Mouse (Mus musculus) bone marrow, adult 2 months (tissue): ENCODE measurements around the gene Tnni3. TPM values are rescaled to one million over a fixed set of nuclear protein-coding genes. Genes with fewer than 3 reads are reported as not detected.
"Not testable (repeated sequence)": the region's sequence is repeated elsewhere in the genome, so short reads cannot be mapped to it uniquely, and the experiment has no call there.

ENCODE experiments used
- H3K27ac ChIP-seq: fragments of 200-500 bp; 2 replicates; pipeline ENCODE4 v1.5.1; 2012; ENCODE audit warnings: low read depth, mild to moderate bottlenecking, control low read depth, inconsistent platforms, low read length; ENCODE audit not compliant: control insufficient read depth, poor library complexity, insufficient read depth
- H3K4me1 ChIP-seq: fragments of 200-500 bp; 2 replicates; pipeline ENCODE4 v1.6.1; 2011; ENCODE audit warnings: low read length; ENCODE audit not compliant: control insufficient read depth, insufficient read depth
- H3K4me3 ChIP-seq: fragments of 200-500 bp; replicated peaks from 2 replicates; pipeline ENCODE3; 2011; ENCODE audit warnings: mild to moderate bottlenecking, low read depth, low read length, control low read depth; ENCODE audit not compliant: control insufficient read depth
- CTCF ChIP-seq: fragments of 200-500 bp; IDR thresholded peaks from 2 replicates; pipeline ENCODE4 v1.5.1; 2011; ENCODE audit warnings: low read length, control low read depth; ENCODE audit not compliant: control insufficient read depth, insufficient read depth
- POLR2A ChIP-seq: fragments of 200-500 bp; IDR thresholded peaks from 2 replicates; pipeline ENCODE4 v1.6.1; 2011; ENCODE audit warnings: low read depth, mild to moderate bottlenecking, control low read depth, low read length, borderline replicate concordance; ENCODE audit not compliant: control insufficient read depth
- WGBS: fragments of 180-500 bp; shearing (Covaris S2); methylation state at CpG from one replicate; pipeline ENCODE4 v1.1.7; 2018; 5-methylcytosine and 5-hydroxymethylcytosine counted together
- polyA plus RNA-seq: library from polyadenylated mRNA; stranded (reverse); fragments of >200 nt; gene quantifications from 2 replicates; pipeline ENCODE4 v1.2.4, GENCODE M21; 2011; ENCODE audit warnings: low replicate concordance; ENCODE audit not compliant: missing spikeins, insufficient read depth, insufficient read length

The Tnni3 gene
- polyA plus RNA-seq: 4.9 and 25.9 TPM in 2 replicates

DNA sequence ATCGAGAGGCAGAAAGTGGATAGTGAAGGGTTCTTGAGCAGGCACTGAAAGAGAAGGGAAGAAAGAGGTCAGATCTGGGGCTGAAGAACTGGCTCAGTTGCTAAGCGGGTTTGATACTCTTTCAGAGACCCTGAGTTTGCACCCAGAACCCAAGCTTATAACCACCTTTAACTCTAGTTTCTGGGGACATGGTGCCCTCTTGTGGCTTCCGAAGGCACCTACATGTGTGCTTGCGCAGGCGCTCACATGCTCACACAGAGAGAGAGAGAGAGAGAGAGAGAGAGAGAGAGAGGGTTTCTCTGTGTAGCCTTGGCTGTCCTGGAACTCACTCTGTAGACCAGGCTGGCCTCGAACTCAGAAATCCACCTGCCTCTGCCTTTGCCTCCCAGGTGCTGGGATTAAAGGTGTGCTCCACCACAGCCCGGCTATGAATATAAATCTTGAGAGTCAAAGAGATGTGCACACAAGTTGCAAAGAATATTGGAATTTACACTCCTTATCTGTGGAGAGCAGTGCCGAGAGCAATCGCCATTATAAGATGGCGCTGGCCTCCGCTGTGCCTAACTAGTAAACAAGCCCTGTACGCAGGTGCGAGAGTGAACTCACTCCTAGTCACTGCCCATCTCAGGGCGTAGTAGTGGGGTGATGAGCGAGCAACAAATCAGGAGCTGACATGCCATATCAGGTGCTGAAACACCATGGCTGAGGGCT, at the start of gene Tnni3:
Tnni3 (minus strand) TSS at position 18 of the 711 bp plus-strand sequence.
- WGBS: 57% methylated on average over 15 of the region's 15 CpGs
- not testable (repeated sequence) for H3K4me1 ChIP-seq, H3K4me3 ChIP-seq, H3K27ac ChIP-seq
- peak; percentile 71 for TF ChIP-seq CTCF

DNA sequence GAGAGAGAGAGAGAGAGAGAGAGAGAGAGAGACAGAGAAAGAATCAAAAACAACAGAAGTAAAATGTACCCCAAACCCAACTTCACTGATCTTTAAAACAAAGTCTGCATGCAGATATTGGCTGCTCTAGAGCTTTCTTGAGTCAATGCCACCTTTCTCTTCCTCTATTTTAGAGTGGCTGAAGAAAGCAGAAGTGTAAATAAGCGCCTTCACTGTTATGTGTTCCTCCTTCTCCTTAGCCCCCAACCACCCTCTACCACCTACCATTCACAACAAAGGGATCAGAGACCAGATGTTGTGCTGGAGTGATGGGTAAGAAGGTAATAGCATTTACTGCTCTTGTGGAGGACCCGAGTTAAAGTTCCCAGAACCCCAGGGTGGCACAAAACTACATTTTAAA, 48.3 kb upstream of the Tnni3 start:
- not testable (repeated sequence) for H3K4me3 ChIP-seq, H3K27ac ChIP-seq, H3K4me1 ChIP-seq
- WGBS: 27% methylated on average over 2 of the region's 2 CpGs

DNA sequence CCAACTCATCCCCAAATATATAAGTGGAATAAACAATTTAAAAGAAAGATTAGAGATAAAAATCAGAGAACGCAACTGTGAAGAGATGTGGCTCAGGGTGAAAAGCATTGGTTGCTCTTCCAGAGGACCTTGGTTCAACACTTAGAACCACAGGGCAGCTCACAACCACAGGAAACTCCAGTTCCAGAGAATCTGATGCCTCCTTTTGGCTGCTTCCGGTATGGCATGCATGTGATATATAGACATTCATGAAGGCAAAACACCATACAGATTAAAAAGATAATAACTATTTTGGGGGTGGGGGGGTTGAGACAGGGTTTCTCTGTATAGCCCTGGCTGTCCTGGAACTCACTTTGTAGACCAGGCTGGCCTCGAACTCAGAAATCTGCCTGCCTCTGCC, 38.6 kb upstream of the Tnni3 start:
- H3K4me3 ChIP-seq: no peak overlapping the region
- no peak for TF ChIP-seq POLR2A
- no peak for TF ChIP-seq CTCF
- H3K4me1 ChIP-seq: no peaks in the 10 kb centered on the region; the same call in 1 of the 2 replicates
- WGBS: 82% methylated on average over 3 of the region's 3 CpGs
- no peak overlapping the region for H3K27ac ChIP-seq

DNA sequence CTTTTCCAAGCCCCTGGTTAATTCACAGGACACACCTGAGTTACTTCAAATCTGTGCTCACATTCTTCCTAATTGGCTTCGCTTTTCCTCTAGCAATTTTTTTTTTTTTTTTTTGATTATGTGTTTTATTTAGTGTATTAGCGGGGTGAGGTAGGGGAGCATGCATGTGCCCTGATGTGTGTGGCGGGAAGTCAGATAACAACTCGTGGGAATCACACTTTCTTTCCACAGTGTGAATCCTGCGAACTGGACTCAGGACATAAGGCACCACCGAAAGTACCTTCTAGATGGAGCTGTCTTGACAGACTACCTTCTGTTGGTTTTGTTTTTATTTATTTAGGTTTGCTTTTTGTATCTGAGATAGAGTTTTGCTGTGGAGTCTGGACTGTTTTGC, 33.1 kb upstream of the Tnni3 start:
- no peak for TF ChIP-seq CTCF
- no peak overlapping the region for H3K27ac ChIP-seq
- no peak overlapping the region for H3K4me3 ChIP-seq
- 69% methylated on average over 6 of the region's 6 CpGs for WGBS
- H3K4me1 ChIP-seq: no peaks in the 10 kb centered on the region; the same call in 1 of the 2 replicates

DNA sequence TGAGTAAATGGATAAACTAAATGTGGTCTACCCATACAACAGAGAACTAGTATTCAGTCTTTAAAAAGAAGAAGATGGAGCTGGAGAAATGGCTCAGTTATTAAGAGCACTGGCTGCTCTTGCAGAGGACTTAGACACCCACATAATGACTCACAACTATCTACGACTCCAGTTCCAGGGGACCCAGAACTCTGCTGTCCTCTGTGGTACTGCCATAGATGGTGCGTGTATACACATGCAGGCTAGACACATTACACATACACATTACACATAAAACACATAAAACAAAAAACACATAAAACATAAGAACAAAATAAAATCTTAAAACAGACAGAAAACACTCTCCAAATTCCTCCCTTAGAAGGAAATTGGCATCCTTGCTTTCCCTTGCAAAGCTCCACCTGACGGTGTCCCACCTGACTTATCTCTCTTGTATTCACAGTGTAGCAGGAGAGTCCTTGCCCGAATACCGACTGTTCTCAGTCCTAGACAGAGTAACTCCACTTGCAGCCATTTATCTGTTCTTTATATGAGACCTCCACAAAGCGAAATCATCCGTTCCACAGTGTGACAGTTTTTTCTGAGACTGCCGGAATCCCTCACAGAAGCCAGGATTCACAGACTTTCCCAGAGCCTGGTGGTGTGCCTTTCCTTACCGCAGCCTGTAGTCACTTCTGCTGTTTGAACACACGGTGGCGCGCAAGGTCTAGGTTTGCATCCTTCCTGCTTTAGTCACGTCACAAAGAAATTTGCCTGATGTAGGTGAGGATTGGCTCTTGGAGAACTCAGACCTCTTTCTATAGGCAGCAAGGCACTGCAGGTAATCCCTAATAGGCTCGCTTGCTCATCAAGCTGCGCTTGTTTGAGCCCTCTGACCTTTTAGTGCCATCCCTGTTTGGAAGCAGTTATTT, 32.5 kb upstream of the Tnni3 start:
- peak; percentile 98 for TF ChIP-seq CTCF
- TF ChIP-seq POLR2A: no peak
- WGBS: 21% methylated on average over 15 of the region's 15 CpGs
- Histone ChIP-seq H3K27ac (no peak overlapping the region), H3K4me3 (no peak overlapping the region), H3K4me1 (no peaks in the 10 kb centered on the region; the same call in 1 of the 2 replicates)

DNA sequence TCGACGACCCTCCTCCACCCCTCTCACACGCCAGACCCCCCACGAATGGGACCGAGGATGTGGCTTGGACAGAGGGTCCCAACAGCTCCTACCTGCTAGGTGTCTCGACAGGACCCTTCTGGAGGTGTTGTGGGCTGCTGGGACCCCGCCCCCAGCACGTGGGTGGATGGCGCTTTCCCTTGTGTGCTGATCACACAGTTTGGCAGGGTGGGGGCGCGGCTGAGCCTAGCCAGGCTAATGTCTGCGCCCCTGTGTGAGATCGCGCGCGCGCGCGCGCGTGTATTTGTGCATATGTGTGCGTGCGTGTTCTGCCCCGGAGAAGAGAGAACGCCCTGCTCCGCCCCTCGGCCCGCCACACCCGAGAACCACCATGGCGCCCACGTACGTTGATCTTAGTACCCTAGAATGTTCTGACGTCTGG, 23.2 kb upstream of the Tnni3 start, which contains the start of gene Syt5:
Syt5 (minus strand) TSS at position 321 of the 421 bp plus-strand sequence.
- Histone ChIP-seq H3K4me3 (no peak within 1 kb of the TSS), H3K27ac (no peak within 1 kb of the TSS), H3K4me1 (no peaks in the 10 kb centered on the region)
- TF ChIP-seq CTCF (no peak), POLR2A (no peak)
- 7% methylated on average over 33 of the region's 33 CpGs for WGBS

DNA sequence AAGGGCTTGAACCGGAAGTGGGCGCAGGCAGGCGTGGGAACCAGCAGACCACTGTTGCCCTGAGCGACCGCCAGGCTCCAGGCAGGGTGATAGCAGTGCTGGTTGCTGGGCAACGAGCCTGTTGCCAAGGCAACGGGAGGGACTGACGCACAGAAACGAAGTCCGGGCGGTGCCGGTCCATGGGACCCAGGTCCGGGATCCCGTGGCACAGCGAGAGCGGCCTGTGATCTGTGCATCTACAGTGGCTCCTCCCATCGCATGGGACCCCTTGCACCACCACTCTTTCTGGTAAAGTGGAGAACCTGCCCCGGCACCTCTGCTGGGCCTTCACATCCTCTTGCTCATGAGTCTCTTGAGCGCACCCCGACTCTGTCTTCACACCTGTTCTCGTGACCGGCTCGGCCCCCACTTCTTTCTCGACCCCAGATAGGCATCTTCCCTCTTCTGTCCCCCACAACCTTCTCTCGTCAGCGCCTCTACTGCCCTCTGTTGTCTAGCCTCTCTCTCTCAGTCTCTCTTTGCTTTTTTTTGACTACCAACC, 22.6 kb upstream of the Tnni3 start:
- Histone ChIP-seq H3K27ac (no peak overlapping the region), H3K4me1 (no peaks in the 10 kb centered on the region), H3K4me3 (no peak overlapping the region)
- TF ChIP-seq POLR2A (no peak), CTCF (no peak)
- 5% methylated on average over 26 of the region's 26 CpGs for WGBS

DNA sequence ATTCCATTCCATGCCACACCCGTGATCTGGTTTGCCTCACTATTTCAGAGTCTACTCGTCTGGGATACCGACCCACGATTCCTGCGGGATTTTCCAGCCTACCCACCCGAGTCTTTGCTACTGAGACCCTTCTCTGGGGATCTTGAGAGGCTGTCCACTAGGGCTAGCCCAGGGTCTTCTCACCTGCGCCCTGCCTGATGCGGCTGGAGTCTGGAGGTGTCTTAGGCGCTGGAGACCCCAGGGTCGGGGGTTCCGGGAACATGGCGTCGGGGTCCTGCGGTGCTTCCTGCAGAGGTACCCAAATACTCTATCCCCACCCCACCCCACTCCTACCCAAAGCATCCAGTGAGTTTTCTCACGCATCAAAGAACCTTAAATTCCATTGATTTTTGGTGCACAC, 22.0 kb upstream of the Tnni3 start:
- H3K4me3 ChIP-seq: no peak overlapping the region
- no peaks in the 10 kb centered on the region for H3K4me1 ChIP-seq
- no peak for TF ChIP-seq CTCF
- no peak for TF ChIP-seq POLR2A
- WGBS: 78% methylated on average over 15 of the region's 15 CpGs
- no peak overlapping the region for H3K27ac ChIP-seq
